In genomic region chr13:6532683-6533082, GRCm38 (mm10) we compare ENCODE assay signal across 8 mouse cellular contexts. TPM values are rescaled to one million over a fixed set of nuclear protein-coding genes. Genes with fewer than 3 reads are reported as not detected.
DNase-seq lines count a peak whose midpoint lies in the region; ATAC-seq lines count a peak whose summit lies in the region.

No protein-coding gene starts in this region.

- H3K9ac ChIP-seq in midbrain, embryonic 14.5 days (replicated peaks; ENCODE audit: low read length): no peak overlapping the region

- H3K9me3 ChIP-seq in midbrain, embryonic 14.5 days (ENCODE audit: control insufficient read depth, low read length): no peaks in the 10 kb centered on the region
- H3K9me3 ChIP-seq in midbrain, embryonic 10.5 days (replicated peaks): no peaks in the 10 kb centered on the region

- H3K27ac ChIP-seq in midbrain, embryonic 14.5 days (replicated peaks; ENCODE audit: low read depth, low read length): no peak overlapping the region
- H3K27ac ChIP-seq in midbrain, embryonic 10.5 days (replicated peaks): no peak overlapping the region

- H3K4me1 ChIP-seq in midbrain, embryonic 14.5 days (ENCODE audit: control insufficient read depth, insufficient read depth, low read length): no peaks in the 10 kb centered on the region
- H3K4me1 ChIP-seq in midbrain, embryonic 10.5 days: no peaks in the 10 kb centered on the region

- no peak overlapping the region for H3K4me3 ChIP-seq in midbrain, embryonic 14.5 days (replicated peaks; ENCODE audit: low read depth, low read length)
- H3K4me3 ChIP-seq in midbrain, embryonic 10.5 days: no peak overlapping the region

- ATAC-seq in midbrain, embryonic 14.5 days (ENCODE audit: low FRiP score, low TSS enrichment): no peak
- peak; percentile 78 for ATAC-seq in erythroblast, adult 5-6 weeks (replicated peaks; ENCODE audit: low FRiP score, poor library complexity, severe bottlenecking)
- peak; percentile 92 for ATAC-seq in megakaryocyte-erythroid progenitor cell, adult 5-6 weeks (replicated peaks; ENCODE audit: low FRiP score, low TSS enrichment, poor library complexity, severe bottlenecking)

- no peaks in the 10 kb centered on the region for H3K36me3 ChIP-seq in midbrain, embryonic 14.5 days (ENCODE audit: control insufficient read depth, insufficient read depth, low read length)
- no peaks in the 10 kb centered on the region for H3K36me3 ChIP-seq in midbrain, embryonic 10.5 days

- no peak overlapping the region for H3K4me2 ChIP-seq in midbrain, embryonic 14.5 days (ENCODE audit: low read length)

- intact Hi-C loops in left cerebral cortex, postnatal 14 days (cut with DNase I): loop anchor here (5.0 to 10.0 kb wide), 2 partner anchors 668 to 1870 kb away; partner anchors contain the start of gene Klf6

- DNase-seq in adrenal gland, adult 2 months: peak; percentile 46
- no peak for DNase-seq in adrenal gland, postnatal 4 days (ENCODE audit: low spot score in 2 of 2)
- DNase-seq in midbrain, embryonic 14.5 days: peak; percentile 31
- no peak for DNase-seq in midbrain, embryonic 10.5 days (ENCODE audit: low spot score)
- no peak for DNase-seq in left cerebral cortex, postnatal 14 days (ENCODE audit: low spot score in 2 of 2)
- no peak for DNase-seq in yolk sac, embryonic 10.5 days (ENCODE audit: low spot score)

- 86% methylated on average over 1 of the region's 1 CpGs for WGBS in midbrain, embryonic 14.5 days
- WGBS in midbrain, embryonic 10.5 days: 87% methylated on average over 1 of the region's 1 CpGs

- no peaks in the 10 kb centered on the region for H3K27me3 ChIP-seq in midbrain, embryonic 14.5 days (ENCODE audit: control insufficient read depth, insufficient read depth, low read length)
- no peaks in the 10 kb centered on the region for H3K27me3 ChIP-seq in midbrain, embryonic 10.5 days (ENCODE audit: low read depth, poor library complexity, severe bottlenecking)

RNA-seq across cellular contexts. Expression of gene Pitrm1, which starts 15.3 kb away (rescaled TPM):
- 100 to 1,000 TPM; 151 to 236 TPM for total RNA-seq in adrenal gland, adult 2 months (2021)
- 43.4 and 50.8 TPM in 2 replicates for polyA plus RNA-seq in adrenal gland, adult 2 months (2012; rRNA removed)
- total RNA-seq in adrenal gland, postnatal 4 days (2021): 100 to 1,000 TPM; 147 to 158 TPM
- 42.5 and 63.5 TPM in 2 replicates for polyA plus RNA-seq in midbrain, embryonic 14.5 days (2014; fragmentation: Nextera tagmentation; extraction: Ambion mirVana)
- 101 and 104 TPM in 2 replicates for polyA plus RNA-seq in midbrain, embryonic 10.5 days (2016; fragmentation: Nextera tagmentation; extraction: Ambion mirVana)
- total RNA-seq in erythroblast, adult 5-6 weeks (2015; ENCODE audit: low replicate concordance): 58.9 and 59.4 TPM in 2 replicates
- 76.5 and 93.1 TPM in 2 replicates for total RNA-seq in erythroblast, adult 5-6 weeks (2017; ENCODE audit: low replicate concordance)
- total RNA-seq in megakaryocyte-erythroid progenitor cell, adult 5-6 weeks (2014; fragmentation: Nextera tagmentation): 175 and 180 TPM in 2 replicates
- total RNA-seq in megakaryocyte-erythroid progenitor cell, adult 5-6 weeks (2017): 182 and 209 TPM in 2 replicates
- total RNA-seq in left cerebral cortex, postnatal 14 days (2021): 10 to 100 TPM; 59.9 to 66.8 TPM

Comparison
In these comparisons a context has a peak if more than half of its experiments do, and no peak if none do; other contexts are left out.
1. DNase-seq: peak in adrenal gland, adult 2 months (single experiment) and midbrain, embryonic 14.5 days (single experiment); none in adrenal gland, postnatal 4 days (0 of 2), midbrain, embryonic 10.5 days (single experiment), left cerebral cortex, postnatal 14 days (0 of 2) and yolk sac, embryonic 10.5 days (single experiment).